Mouse (Mus musculus) thymus, adult 2 months (tissue): Measurements from ENCODE around the gene Vav3. TPM values are rescaled to one million over a fixed set of nuclear protein-coding genes. Genes with fewer than 3 reads are reported as not detected.

Experiments
- DNase-seq: peaks from one replicate; pipeline ENCODE4 v3.0.0; 2021
- H3K27ac ChIP-seq: fragments of 200-500 bp; 2 replicates; pipeline ENCODE4 v1.5.1; 2012; ENCODE audit warnings: low read length, control low read depth; ENCODE audit not compliant: control insufficient read depth, insufficient read depth
- H3K27me3 ChIP-seq: fragments of 200-500 bp; 2 replicates; pipeline ENCODE4 v1.6.1; 2012; ENCODE audit warnings: mild to moderate bottlenecking, low read length, moderate library complexity, mixed read lengths; ENCODE audit not compliant: control insufficient read depth, insufficient read depth
- H3K36me3 ChIP-seq: fragments of 200-500 bp; 2 replicates; pipeline ENCODE4 v1.6.1; 2012; ENCODE audit warnings: mild to moderate bottlenecking, low read length, moderate library complexity; ENCODE audit not compliant: control insufficient read depth, insufficient read depth
- H3K4me1 ChIP-seq: fragments of 200-500 bp; replicated peaks from 2 replicates; pipeline ENCODE4 v1.6.1; 2012; ENCODE audit warnings: low read length; ENCODE audit not compliant: control insufficient read depth, insufficient read depth
- H3K4me3 ChIP-seq: fragments of 200-500 bp; 2 replicates; pipeline ENCODE4 v1.5.1; 2012; ENCODE audit warnings: mild to moderate bottlenecking, low read length, control low read depth, moderate library complexity; ENCODE audit not compliant: control insufficient read depth, insufficient read depth
- CTCF ChIP-seq: fragments of 200-500 bp; IDR thresholded peaks from 2 replicates; pipeline ENCODE4 v1.5.1; 2012; ENCODE audit warnings: mild to moderate bottlenecking, control low read depth, low read length, moderate library complexity, borderline replicate concordance; ENCODE audit not compliant: control insufficient read depth, poor library complexity, insufficient read depth; ENCODE audit errors: extremely low read depth
- POLR2A ChIP-seq: fragments of 200-500 bp; IDR thresholded peaks from 2 replicates; pipeline ENCODE4 v1.6.1; 2012; ENCODE audit warnings: mild to moderate bottlenecking, low read length, control low read depth, moderate library complexity; ENCODE audit not compliant: control insufficient read depth, poor library complexity, insufficient read depth; ENCODE audit errors: extremely low read depth
- WGBS: fragments of 180-500 bp; shearing (Covaris S2); methylation state at CpG from one replicate; pipeline ENCODE4 v1.1.7; 2018; 5-methylcytosine and 5-hydroxymethylcytosine counted together
- polyA plus RNA-seq: library from polyadenylated mRNA; depleted of rRNA; stranded (reverse); fragments of >200 nt; gene quantifications from 2 replicates; pipeline ENCODE4 v1.2.3, GENCODE M21; 2012; rRNA removed

Gene Vav3
- polyA plus RNA-seq, 1 experiment = 3.1 TPM

- H3K27me3 ChIP-seq = no peaks in the 10 kb centered on the region
- H3K36me3 ChIP-seq = no peaks in the 10 kb centered on the region
- DNase-seq = no peak
- H3K4me1 ChIP-seq = peaks cover 4% of the 10 kb centered on the region; the same call in 1 of the 2 replicates
- TF ChIP-seq POLR2A = no peak
- no peak for TF ChIP-seq CTCF
- 32% methylated on average over 10 of the region's 10 CpGs for WGBS
- H3K4me3 ChIP-seq = no peak overlapping the region
- no peak overlapping the region for H3K27ac ChIP-seq
Observed at GRCm38 (mm10) chr3:109732327-109733182, 392.1 kb downstream of the Vav3 start.

Other genes with a start within 250 kb of the Vav3 start
- gene Slc25a24, start 217.5 kb upstream of the Vav3 start, polyA plus RNA-seq = 2.3 and 2.4 TPM in 2 replicates